Comparison of ENCODE assay signal across 10 mouse cellular contexts in genomic region chr7:84594917-84595303, GRCm38 (mm10). TPM values are rescaled to one million over a fixed set of nuclear protein-coding genes. Genes with fewer than 3 reads are reported as not detected.
DNase-seq lines count a peak whose midpoint lies in the region; ATAC-seq and TF ChIP-seq lines count a peak whose summit lies in the region.
"Had no signal": no experiment of that assay in that cellular context is flagged by ENCODE, and none has a peak within 500 bp of the region (broad histone marks: within the 10 kb centered on the region; RNA-seq: fewer than 3 reads in every experiment).

No protein-coding gene starts in this region.

- TF ChIP-seq CTCF in kidney, postnatal 0 days (IDR thresholded peaks at IDR 0.05; ENCODE audit: low read depth): no peak

- H3K27me3 ChIP-seq in kidney, postnatal 0 days (ENCODE audit: insufficient read depth, low read length): no peaks in the 10 kb centered on the region
- no peaks in the 10 kb centered on the region for H3K27me3 ChIP-seq in midbrain, embryonic 16.5 days (ENCODE audit: control insufficient read depth, insufficient read depth, low read depth, low read length)

- H3K27ac ChIP-seq in kidney, postnatal 0 days: no peak overlapping the region
- H3K27ac ChIP-seq in midbrain, embryonic 16.5 days (ENCODE audit: low read length): no peak overlapping the region

- H3K4me3 ChIP-seq in kidney, postnatal 0 days (replicated peaks; ENCODE audit: low read depth, low read length): no peak overlapping the region
- H3K4me3 ChIP-seq in midbrain, embryonic 16.5 days (ENCODE audit: low read depth, low read length): no peak overlapping the region

- no peak overlapping the region for H3K4me2 ChIP-seq in kidney, postnatal 0 days (ENCODE audit: low read length)
- H3K4me2 ChIP-seq in midbrain, embryonic 16.5 days (ENCODE audit: low read length): peak overlapping the region; percentile 5; the same call in 1 of the 2 replicates

- no peak overlapping the region for H3K9ac ChIP-seq in kidney, postnatal 0 days (ENCODE audit: low read depth, low read length)
- H3K9ac ChIP-seq in midbrain, embryonic 16.5 days (ENCODE audit: low read depth, low read length): no peak overlapping the region

- H3K9me3 ChIP-seq in kidney, postnatal 0 days (replicated peaks; ENCODE audit: low read length): no peaks in the 10 kb centered on the region
- H3K9me3 ChIP-seq in midbrain, embryonic 16.5 days (replicated peaks; ENCODE audit: control insufficient read depth, low read length, poor library complexity, severe bottlenecking): no peaks in the 10 kb centered on the region

- ATAC-seq in kidney, postnatal 0 days (replicated peaks; ENCODE audit: low FRiP score, low read depth): 0 out of 2 replicates have a peak, but pooled peaks have one; percentile 19
- peak; percentile 22 for ATAC-seq in erythroblast, adult 5-6 weeks (replicated peaks; ENCODE audit: low FRiP score, poor library complexity, severe bottlenecking)
- peak; percentile 7 for ATAC-seq in inflammation-experienced regulatory T-cells, adult 6 months
- peak; percentile 44 for ATAC-seq in midbrain, embryonic 16.5 days

- no peaks in the 10 kb centered on the region for H3K4me1 ChIP-seq in kidney, postnatal 0 days (replicated peaks; ENCODE audit: insufficient read depth, low read length)
- H3K4me1 ChIP-seq in midbrain, embryonic 16.5 days (ENCODE audit: control insufficient read depth, insufficient read depth, low read length): peaks cover 2% of the 10 kb centered on the region; the same call in 1 of the 2 replicates

- DNase-seq in kidney, postnatal 0 days (ENCODE audit: low spot score): no peak
- DNase-seq in kidney, postnatal 36 days: no peak
- no peak for DNase-seq in testis, postnatal 14 days (ENCODE audit: low spot score)
- DNase-seq in lung, postnatal 36 days: no peak
- DNase-seq in layer of hippocampus, adult 11-12 months (ENCODE audit: low spot score): no peak
- DNase-seq: adrenal gland, postnatal 25 days had no signal

- no peaks in the 10 kb centered on the region for H3K36me3 ChIP-seq in kidney, postnatal 0 days (ENCODE audit: insufficient read depth, low read length)
- H3K36me3 ChIP-seq in midbrain, embryonic 16.5 days (ENCODE audit: control insufficient read depth, insufficient read depth, low read length): no peaks in the 10 kb centered on the region

RNA-seq across cellular contexts. Expression of gene Fah, which starts 11.6 kb away (rescaled TPM):
- 53.9 and 61.0 TPM in 2 replicates for polyA plus RNA-seq in kidney, postnatal 0 days (2015; fragmentation: Nextera tagmentation; extraction: Ambion mirVana)
- total RNA-seq in erythroblast, adult 5-6 weeks (2015; ENCODE audit: low replicate concordance): not detected in 2 replicates
- 3.1 TPM in 1 of 2 replicates, not detected in the other for total RNA-seq in erythroblast, adult 5-6 weeks (2017; ENCODE audit: low replicate concordance)
- polyA plus RNA-seq in inflammation-experienced regulatory T-cells, adult 6 months (2017; shearing (Covaris generic)): 1 to 10 TPM; 7.9 to 9.8 (median 9.6) TPM
- polyA plus RNA-seq in midbrain, embryonic 16.5 days (2015; fragmentation: Nextera tagmentation; extraction: Ambion mirVana): 11.9 and 13.6 TPM in 2 replicates
- total RNA-seq: granulocyte monocyte progenitor cell, adult 5-6 weeks had no signal
